Mouse (Mus musculus): Measurements from ENCODE around the gene Abca17. TPM values are rescaled to one million over a fixed set of nuclear protein-coding genes. Genes with fewer than 3 reads are reported as not detected.

Abca17 gene
- polyA plus RNA-seq, 1 experiment from 2014 or later: 0.07 TPM

GRCm38 (mm10) chr17:24378496-24378895, 27.6 kb upstream of the Abca17 start:
- 67% methylated on average over 2 of the region's 2 CpGs for WGBS
- no peak overlapping the region for H3K27ac ChIP-seq (replicated peaks in 1 of 2; ENCODE audit: control insufficient read depth in 1 of 2, insufficient read depth in 1 of 2, low read depth in 2 of 2, low read length in 2 of 2)
- H3K27me3 ChIP-seq (ENCODE audit: control insufficient read depth, insufficient read depth, low read length): no peaks in the 10 kb centered on the region
- no peak overlapping the region for H3K4me3 ChIP-seq (ENCODE audit: control insufficient read depth in 1 of 2, insufficient read depth in 1 of 2, low read depth in 1 of 2, low read length in 2 of 2)
- no peak overlapping the region for H3K9ac ChIP-seq (ENCODE audit: low read length)
- no peaks in the 10 kb centered on the region for H3K9me3 ChIP-seq (ENCODE audit: control insufficient read depth, low read length)
- no peak for ATAC-seq (ENCODE audit: insufficient number of reproducible peaks, insufficient read depth, low FRiP score, low read depth)
- H3K4me1 ChIP-seq (ENCODE audit: control insufficient read depth in 2 of 2, insufficient read depth in 2 of 2, low read length in 2 of 2): peaks cover 0 to 3% of the 10 kb centered on the region in 2 experiments; a peak in 1 of 4 replicates
- H3K36me3 ChIP-seq (ENCODE audit: control insufficient read depth, insufficient read depth, low read length): peaks cover 46% of the 10 kb centered on the region
- no peak overlapping the region for H3K4me2 ChIP-seq (ENCODE audit: low read length)

GRCm38 (mm10) chr17:24375886-24376285, 25.0 kb upstream of the Abca17 start:
- ATAC-seq (ENCODE audit: insufficient number of reproducible peaks, insufficient read depth, low FRiP score, low read depth): no peak
- WGBS: 89% methylated on average over 6 of the region's 6 CpGs
- Histone ChIP-seq H3K36me3 (ENCODE audit: control insufficient read depth, insufficient read depth, low read length) (peaks cover 39% of the 10 kb centered on the region), H3K4me1 (ENCODE audit: control insufficient read depth in 2 of 2, insufficient read depth in 2 of 2, low read length in 2 of 2) (peaks cover 0 to 3% of the 10 kb centered on the region in 2 experiments; a peak in 1 of 4 replicates), H3K4me2 (ENCODE audit: low read length) (no peak overlapping the region), H3K27ac (replicated peaks in 1 of 2; ENCODE audit: control insufficient read depth in 1 of 2, insufficient read depth in 1 of 2, low read depth in 2 of 2, low read length in 2 of 2) (no peak overlapping the region), H3K9ac (ENCODE audit: low read length) (no peak overlapping the region), H3K4me3 (ENCODE audit: control insufficient read depth in 1 of 2, insufficient read depth in 1 of 2, low read depth in 1 of 2, low read length in 2 of 2) (no peak overlapping the region), H3K9me3 (ENCODE audit: control insufficient read depth, low read length) (no peaks in the 10 kb centered on the region), H3K27me3 (ENCODE audit: control insufficient read depth, insufficient read depth, low read length) (no peaks in the 10 kb centered on the region)

GRCm38 (mm10) chr17:24375094-24375712, 24.3 kb upstream of the Abca17 start:
- peak overlapping the region in 1 of 2 experiments; percentile 30; a peak in 1 of 4 replicates for H3K27ac ChIP-seq (replicated peaks in 1 of 2; ENCODE audit: control insufficient read depth in 1 of 2, insufficient read depth in 1 of 2, low read depth in 2 of 2, low read length in 2 of 2)
- H3K9me3 ChIP-seq (ENCODE audit: control insufficient read depth, low read length): no peaks in the 10 kb centered on the region
- no peak overlapping the region for H3K4me2 ChIP-seq (ENCODE audit: low read length)
- ATAC-seq (ENCODE audit: insufficient number of reproducible peaks, insufficient read depth, low FRiP score, low read depth): peak; percentile 38; the same call in 1 of the 2 replicates
- H3K36me3 ChIP-seq (ENCODE audit: control insufficient read depth, insufficient read depth, low read length): peaks cover 42% of the 10 kb centered on the region
- WGBS: 65% methylated on average over 4 of the region's 5 CpGs
- H3K4me1 ChIP-seq (ENCODE audit: control insufficient read depth in 2 of 2, insufficient read depth in 2 of 2, low read length in 2 of 2): peaks cover 0 to 3% of the 10 kb centered on the region in 2 experiments; a peak in 1 of 4 replicates
- no peak overlapping the region for H3K4me3 ChIP-seq (ENCODE audit: control insufficient read depth in 1 of 2, insufficient read depth in 1 of 2, low read depth in 1 of 2, low read length in 2 of 2)
- no peaks in the 10 kb centered on the region for H3K27me3 ChIP-seq (ENCODE audit: control insufficient read depth, insufficient read depth, low read length)
- no peak overlapping the region for H3K9ac ChIP-seq (ENCODE audit: low read length)

- H3K9ac ChIP-seq (ENCODE audit: low read length): no peak overlapping the region
- ATAC-seq (ENCODE audit: insufficient number of reproducible peaks, insufficient read depth, low FRiP score, low read depth): no peak
- no peaks in the 10 kb centered on the region for H3K27me3 ChIP-seq (ENCODE audit: control insufficient read depth, insufficient read depth, low read length)
- H3K4me1 ChIP-seq (ENCODE audit: control insufficient read depth in 2 of 2, insufficient read depth in 2 of 2, low read length in 2 of 2): peaks cover 0 to 1% of the 10 kb centered on the region in 2 experiments; a peak in 1 of 4 replicates
- H3K4me3 ChIP-seq (ENCODE audit: control insufficient read depth in 1 of 2, insufficient read depth in 1 of 2, low read depth in 1 of 2, low read length in 2 of 2): no peak overlapping the region
- H3K27ac ChIP-seq (replicated peaks in 1 of 2; ENCODE audit: control insufficient read depth in 1 of 2, insufficient read depth in 1 of 2, low read depth in 2 of 2, low read length in 2 of 2): no peak overlapping the region
- peaks cover 15% of the 10 kb centered on the region; the same call in 1 of the 2 replicates for H3K36me3 ChIP-seq (ENCODE audit: control insufficient read depth, insufficient read depth, low read length)
- no peaks in the 10 kb centered on the region for H3K9me3 ChIP-seq (ENCODE audit: control insufficient read depth, low read length)
- WGBS: 36% methylated on average over 13 of the region's 13 CpGs
- H3K4me2 ChIP-seq (ENCODE audit: low read length): no peak overlapping the region
These were observed 15.0 kb upstream of the Abca17 start for GRCm38 (mm10) chr17:24365863-24366262.

- ATAC-seq (ENCODE audit: insufficient number of reproducible peaks, insufficient read depth, low FRiP score, low read depth): no peak
- Histone ChIP-seq H3K4me1 (ENCODE audit: control insufficient read depth in 2 of 2, insufficient read depth in 2 of 2, low read length in 2 of 2) (peaks cover 0 to 2% of the 10 kb centered on the region in 2 experiments; a peak in 1 of 4 replicates), H3K9ac (ENCODE audit: low read length) (no peak overlapping the region), H3K9me3 (ENCODE audit: control insufficient read depth, low read length) (no peaks in the 10 kb centered on the region), H3K4me3 (ENCODE audit: control insufficient read depth in 1 of 2, insufficient read depth in 1 of 2, low read depth in 1 of 2, low read length in 2 of 2) (no peak overlapping the region), H3K27ac (replicated peaks in 1 of 2; ENCODE audit: control insufficient read depth in 1 of 2, insufficient read depth in 1 of 2, low read depth in 2 of 2, low read length in 2 of 2) (no peak overlapping the region), H3K27me3 (ENCODE audit: control insufficient read depth, insufficient read depth, low read length) (no peaks in the 10 kb centered on the region), H3K4me2 (ENCODE audit: low read length) (no peak overlapping the region), H3K36me3 (ENCODE audit: control insufficient read depth, insufficient read depth, low read length) (peaks cover 12% of the 10 kb centered on the region; the same call in 1 of the 2 replicates)
- WGBS: 83% methylated on average over 9 of the region's 9 CpGs
These were observed 13.6 kb upstream of the Abca17 start for GRCm38 (mm10) chr17:24364461-24364860.

- H3K27ac ChIP-seq (replicated peaks in 1 of 2; ENCODE audit: control insufficient read depth in 1 of 2, insufficient read depth in 1 of 2, low read depth in 2 of 2, low read length in 2 of 2): no peak overlapping the region
- no peak overlapping the region for H3K4me3 ChIP-seq (ENCODE audit: control insufficient read depth in 1 of 2, insufficient read depth in 1 of 2, low read depth in 1 of 2, low read length in 2 of 2)
- no peaks in the 10 kb centered on the region for H3K9me3 ChIP-seq (ENCODE audit: control insufficient read depth, low read length)
- no peaks in the 10 kb centered on the region for H3K27me3 ChIP-seq (ENCODE audit: control insufficient read depth, insufficient read depth, low read length)
- WGBS: 77% methylated on average over 9 of the region's 9 CpGs
- no peak for ATAC-seq (ENCODE audit: insufficient number of reproducible peaks, insufficient read depth, low FRiP score, low read depth)
- H3K4me2 ChIP-seq (ENCODE audit: low read length): no peak overlapping the region
- no peak overlapping the region for H3K9ac ChIP-seq (ENCODE audit: low read length)
- H3K36me3 ChIP-seq (ENCODE audit: control insufficient read depth, insufficient read depth, low read length): peaks cover 10% of the 10 kb centered on the region; the same call in 1 of the 2 replicates
- H3K4me1 ChIP-seq (ENCODE audit: control insufficient read depth in 2 of 2, insufficient read depth in 2 of 2, low read length in 2 of 2): peaks cover 0 to 2% of the 10 kb centered on the region in 2 experiments; a peak in 1 of 4 replicates
These were observed 11.7 kb upstream of the Abca17 start for GRCm38 (mm10) chr17:24362527-24362926.

GRCm38 (mm10) chr17:24361291-24361690, 10.4 kb upstream of the Abca17 start:
- H3K9ac ChIP-seq (ENCODE audit: low read length): no peak overlapping the region
- no peaks in the 10 kb centered on the region for H3K9me3 ChIP-seq (ENCODE audit: control insufficient read depth, low read length)
- no peak for ATAC-seq (ENCODE audit: insufficient number of reproducible peaks, insufficient read depth, low FRiP score, low read depth)
- H3K36me3 ChIP-seq (ENCODE audit: control insufficient read depth, insufficient read depth, low read length): no peaks in the 10 kb centered on the region
- no peak overlapping the region for H3K4me3 ChIP-seq (ENCODE audit: control insufficient read depth in 1 of 2, insufficient read depth in 1 of 2, low read depth in 1 of 2, low read length in 2 of 2)
- no peak overlapping the region for H3K27ac ChIP-seq (replicated peaks in 1 of 2; ENCODE audit: control insufficient read depth in 1 of 2, insufficient read depth in 1 of 2, low read depth in 2 of 2, low read length in 2 of 2)
- 83% methylated on average over 5 of the region's 5 CpGs for WGBS
- H3K4me2 ChIP-seq (ENCODE audit: low read length): no peak overlapping the region
- H3K4me1 ChIP-seq (ENCODE audit: control insufficient read depth in 2 of 2, insufficient read depth in 2 of 2, low read length in 2 of 2): peaks cover 0 to 2% of the 10 kb centered on the region in 2 experiments; a peak in 1 of 4 replicates
- no peaks in the 10 kb centered on the region for H3K27me3 ChIP-seq (ENCODE audit: control insufficient read depth, insufficient read depth, low read length)
